Mouse (Mus musculus): ENCODE measurements around the gene Exoc3l2. TPM values are rescaled to one million over a fixed set of nuclear protein-coding genes. Genes with fewer than 3 reads are reported as not detected.

The Exoc3l2 gene
- polyA plus RNA-seq, 1 experiment from 2014 or later = 1.2 TPM

GRCm38 (mm10) chr7:19432475-19432874 lies 30.7 kb upstream of the Exoc3l2 start:
- DNase-seq (ENCODE audit: low spot score) = no peak
- no peak overlapping the region for H3K27ac ChIP-seq (replicated peaks)
- H3K4me1 ChIP-seq = no peaks in the 10 kb centered on the region
- peaks cover 13% of the 10 kb centered on the region for H3K9me3 ChIP-seq
- no peaks in the 10 kb centered on the region for H3K27me3 ChIP-seq (replicated peaks; ENCODE audit: low read depth, poor library complexity, severe bottlenecking)
- peaks cover 100% of the 10 kb centered on the region for H3K36me3 ChIP-seq (replicated peaks)
- no peak overlapping the region for H3K4me3 ChIP-seq
- WGBS = 95% methylated on average over 2 of the region's 2 CpGs

GRCm38 (mm10) chr7:19436276-19436675 lies 26.9 kb upstream of the Exoc3l2 start:
- Histone ChIP-seq H3K27ac (replicated peaks) (no peak overlapping the region), H3K4me3 (no peak overlapping the region), H3K27me3 (replicated peaks; ENCODE audit: low read depth, poor library complexity, severe bottlenecking) (no peaks in the 10 kb centered on the region), H3K36me3 (replicated peaks) (peaks cover 98% of the 10 kb centered on the region), H3K4me1 (no peaks in the 10 kb centered on the region), H3K9me3 (peaks cover 13% of the 10 kb centered on the region)
- DNase-seq (ENCODE audit: low spot score) = no peak
- WGBS = 93% methylated on average over 2 of the region's 2 CpGs

GRCm38 (mm10) chr7:19437048-19437447 lies 26.1 kb upstream of the Exoc3l2 start:
- peaks cover 13% of the 10 kb centered on the region for H3K9me3 ChIP-seq
- WGBS = 79% methylated on average over 9 of the region's 9 CpGs
- H3K36me3 ChIP-seq (replicated peaks) = peaks cover 98% of the 10 kb centered on the region
- no peak overlapping the region for H3K4me3 ChIP-seq
- no peaks in the 10 kb centered on the region for H3K27me3 ChIP-seq (replicated peaks; ENCODE audit: low read depth, poor library complexity, severe bottlenecking)
- DNase-seq (ENCODE audit: low spot score) = no peak
- H3K27ac ChIP-seq (replicated peaks) = no peak overlapping the region
- no peaks in the 10 kb centered on the region for H3K4me1 ChIP-seq

GRCm38 (mm10) chr7:19441448-19442091 lies 21.6 kb upstream of the Exoc3l2 start:
- Histone ChIP-seq H3K4me3 (no peak overlapping the region), H3K27ac (replicated peaks) (no peak overlapping the region), H3K4me1 (no peaks in the 10 kb centered on the region), H3K36me3 (replicated peaks) (peaks cover 94% of the 10 kb centered on the region), H3K9me3 (no peaks in the 10 kb centered on the region), H3K27me3 (replicated peaks; ENCODE audit: low read depth, poor library complexity, severe bottlenecking) (no peaks in the 10 kb centered on the region)
- 90% methylated on average over 9 of the region's 9 CpGs for WGBS
- no peak for DNase-seq (ENCODE audit: low spot score)

- Histone ChIP-seq H3K9me3 (no peaks in the 10 kb centered on the region), H3K4me3 (no peak overlapping the region), H3K27ac (replicated peaks) (no peak overlapping the region), H3K4me1 (no peaks in the 10 kb centered on the region), H3K36me3 (replicated peaks) (peaks cover 94% of the 10 kb centered on the region), H3K27me3 (replicated peaks; ENCODE audit: low read depth, poor library complexity, severe bottlenecking) (no peaks in the 10 kb centered on the region)
- peak; percentile 82 for DNase-seq (ENCODE audit: low spot score)
- WGBS = 41% methylated on average over 3 of the region's 3 CpGs
Measured at GRCm38 (mm10) chr7:19443344-19443743, 19.8 kb upstream of the Exoc3l2 start.

GRCm38 (mm10) chr7:19444801-19445200 lies 18.3 kb upstream of the Exoc3l2 start:
- no peaks in the 10 kb centered on the region for H3K9me3 ChIP-seq
- DNase-seq (ENCODE audit: low spot score) = no peak
- H3K36me3 ChIP-seq (replicated peaks) = peaks cover 96% of the 10 kb centered on the region
- no peaks in the 10 kb centered on the region for H3K27me3 ChIP-seq (replicated peaks; ENCODE audit: low read depth, poor library complexity, severe bottlenecking)
- WGBS = 87% methylated on average over 12 of the region's 12 CpGs
- no peak overlapping the region for H3K27ac ChIP-seq (replicated peaks)
- no peak overlapping the region for H3K4me3 ChIP-seq
- no peaks in the 10 kb centered on the region for H3K4me1 ChIP-seq

- Histone ChIP-seq H3K4me3 (no peak overlapping the region), H3K4me1 (no peaks in the 10 kb centered on the region), H3K27me3 (replicated peaks; ENCODE audit: low read depth, poor library complexity, severe bottlenecking) (no peaks in the 10 kb centered on the region), H3K36me3 (replicated peaks) (peaks cover 95% of the 10 kb centered on the region), H3K9me3 (no peaks in the 10 kb centered on the region; the same call in 1 of the 2 replicates), H3K27ac (replicated peaks) (no peak overlapping the region)
- 91% methylated on average over 16 of the region's 16 CpGs for WGBS
- DNase-seq (ENCODE audit: low spot score) = no peak
Measured at GRCm38 (mm10) chr7:19447689-19448088, 15.4 kb upstream of the Exoc3l2 start.

GRCm38 (mm10) chr7:19449165-19449564 lies 14.0 kb upstream of the Exoc3l2 start:
- 89% methylated on average over 12 of the region's 12 CpGs for WGBS
- H3K4me1 ChIP-seq = no peaks in the 10 kb centered on the region
- H3K4me3 ChIP-seq = no peak overlapping the region
- no peak for DNase-seq (ENCODE audit: low spot score)
- no peaks in the 10 kb centered on the region for H3K27me3 ChIP-seq (replicated peaks; ENCODE audit: low read depth, poor library complexity, severe bottlenecking)
- no peak overlapping the region for H3K27ac ChIP-seq (replicated peaks)
- H3K9me3 ChIP-seq = no peaks in the 10 kb centered on the region; the same call in 1 of the 2 replicates
- peaks cover 94% of the 10 kb centered on the region for H3K36me3 ChIP-seq (replicated peaks)

- WGBS = 90% methylated on average over 4 of the region's 4 CpGs
- Histone ChIP-seq H3K36me3 (replicated peaks) (peaks cover 63% of the 10 kb centered on the region), H3K27me3 (replicated peaks; ENCODE audit: low read depth, poor library complexity, severe bottlenecking) (no peaks in the 10 kb centered on the region), H3K4me3 (no peak overlapping the region), H3K9me3 (no peaks in the 10 kb centered on the region; the same call in 1 of the 2 replicates), H3K4me1 (peaks cover 30% of the 10 kb centered on the region), H3K27ac (replicated peaks) (no peak overlapping the region)
- no peak for DNase-seq (ENCODE audit: low spot score)
Measured at GRCm38 (mm10) chr7:19455186-19455585, 7.9 kb upstream of the Exoc3l2 start.

- WGBS = 83% methylated on average over 11 of the region's 11 CpGs
- Histone ChIP-seq H3K9me3 (no peaks in the 10 kb centered on the region; the same call in 1 of the 2 replicates), H3K4me3 (peak overlapping the region; percentile 99), H3K27ac (replicated peaks) (no peak overlapping the region), H3K4me1 (peaks cover 30% of the 10 kb centered on the region), H3K27me3 (replicated peaks; ENCODE audit: low read depth, poor library complexity, severe bottlenecking) (no peaks in the 10 kb centered on the region), H3K36me3 (replicated peaks) (peaks cover 55% of the 10 kb centered on the region)
- no peak for DNase-seq (ENCODE audit: low spot score)
Measured at GRCm38 (mm10) chr7:19455819-19456495, 7.2 kb upstream of the Exoc3l2 start.

GRCm38 (mm10) chr7:19456628-19457027 lies 6.5 kb upstream of the Exoc3l2 start:
- no peak for DNase-seq (ENCODE audit: low spot score)
- Histone ChIP-seq H3K4me3 (peak overlapping the region; percentile 99), H3K27me3 (replicated peaks; ENCODE audit: low read depth, poor library complexity, severe bottlenecking) (no peaks in the 10 kb centered on the region)

GRCm38 (mm10) chr7:19457414-19458071 lies 5.6 kb upstream of the Exoc3l2 start:
- no peak for DNase-seq (ENCODE audit: low spot score)
- Histone ChIP-seq H3K27ac (replicated peaks) (peak overlapping the region; percentile 94), H3K27me3 (replicated peaks; ENCODE audit: low read depth, poor library complexity, severe bottlenecking) (no peaks in the 10 kb centered on the region), H3K36me3 (replicated peaks) (peaks cover 39% of the 10 kb centered on the region), H3K9me3 (no peaks in the 10 kb centered on the region), H3K4me3 (peak overlapping the region; percentile 99), H3K4me1 (peaks cover 37% of the 10 kb centered on the region)
- 8% methylated on average over 14 of the region's 14 CpGs for WGBS

More at GRCm38 (mm10) chr7:19456628-19457027, 6.5 kb upstream of the Exoc3l2 start:
- WGBS = 95% methylated on average over 7 of the region's 7 CpGs
- Histone ChIP-seq H3K36me3 (replicated peaks) (peaks cover 48% of the 10 kb centered on the region), H3K27ac (replicated peaks) (no peak overlapping the region), H3K4me1 (peaks cover 30% of the 10 kb centered on the region), H3K9me3 (no peaks in the 10 kb centered on the region)
